Mouse (Mus musculus) adrenal gland, adult 8-10 months (tissue): ENCODE measurements around the gene Dstyk. TPM values are rescaled to one million over a fixed set of nuclear protein-coding genes. Genes with fewer than 3 reads are reported as not detected.

Experiments used
- DNase-seq: peaks from one replicate; pipeline ENCODE4 v3.0.0; 2022
- total RNA-seq, 4 experiments: library from RNA; stranded (reverse); gene quantifications; 2 replicates each; pipeline ENCODE4 v1.2.4; 2022

Dstyk gene
- total RNA-seq, result 10 to 100 TPM; 24.4 to 39.9 (median 31.1) TPM

- peak; percentile 93 for DNase-seq
These were observed at the start of gene Dstyk for GRCm38 (mm10) chr1:132417319-132418251. TSS of gene Dstyk (plus strand) at chr1:132417555.

DNA sequence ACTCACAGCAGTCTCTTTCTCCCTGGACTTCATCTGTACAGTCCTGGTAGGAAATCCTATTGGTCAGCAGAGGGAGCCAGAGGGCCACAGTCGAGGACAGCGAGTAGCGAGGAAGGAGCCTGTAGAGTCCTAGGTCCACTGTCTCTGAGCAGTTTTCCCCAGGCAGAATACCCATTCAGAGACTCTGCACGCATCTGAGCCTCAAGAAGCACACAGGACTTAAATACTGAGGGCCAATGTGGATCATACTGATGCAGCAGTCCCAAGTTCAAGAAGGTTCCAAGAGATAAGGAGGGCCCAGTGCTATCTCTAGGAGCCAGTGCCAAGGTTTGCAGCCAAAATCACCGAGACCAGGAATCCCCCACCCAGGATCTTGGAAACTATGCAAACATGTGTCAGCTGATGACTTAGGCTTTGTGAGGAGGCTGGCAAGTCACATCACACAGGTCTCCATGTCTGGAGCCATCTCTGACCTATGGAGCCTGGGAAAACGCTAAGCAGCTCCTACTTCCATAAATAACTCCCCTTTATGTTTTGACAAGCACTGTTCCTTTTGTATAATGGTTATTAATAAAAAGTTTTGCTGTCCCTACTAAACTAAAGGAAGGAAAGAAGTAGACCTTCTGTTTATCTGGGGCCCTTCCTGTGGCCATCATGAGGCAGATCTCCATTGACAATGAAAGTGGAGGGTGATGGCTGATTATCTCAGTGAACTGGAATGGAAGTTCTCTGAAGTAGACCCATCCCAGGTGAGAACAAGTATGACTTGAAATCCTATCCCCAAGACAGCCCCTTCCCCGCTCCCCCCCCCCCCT, 49.5 kb upstream of the Dstyk start:
- DNase-seq, result peak; percentile 74

GRCm38 (mm10) chr1:132370681-132371173, 46.6 kb upstream of the Dstyk start:
- DNase-seq, result no peak

DNA sequence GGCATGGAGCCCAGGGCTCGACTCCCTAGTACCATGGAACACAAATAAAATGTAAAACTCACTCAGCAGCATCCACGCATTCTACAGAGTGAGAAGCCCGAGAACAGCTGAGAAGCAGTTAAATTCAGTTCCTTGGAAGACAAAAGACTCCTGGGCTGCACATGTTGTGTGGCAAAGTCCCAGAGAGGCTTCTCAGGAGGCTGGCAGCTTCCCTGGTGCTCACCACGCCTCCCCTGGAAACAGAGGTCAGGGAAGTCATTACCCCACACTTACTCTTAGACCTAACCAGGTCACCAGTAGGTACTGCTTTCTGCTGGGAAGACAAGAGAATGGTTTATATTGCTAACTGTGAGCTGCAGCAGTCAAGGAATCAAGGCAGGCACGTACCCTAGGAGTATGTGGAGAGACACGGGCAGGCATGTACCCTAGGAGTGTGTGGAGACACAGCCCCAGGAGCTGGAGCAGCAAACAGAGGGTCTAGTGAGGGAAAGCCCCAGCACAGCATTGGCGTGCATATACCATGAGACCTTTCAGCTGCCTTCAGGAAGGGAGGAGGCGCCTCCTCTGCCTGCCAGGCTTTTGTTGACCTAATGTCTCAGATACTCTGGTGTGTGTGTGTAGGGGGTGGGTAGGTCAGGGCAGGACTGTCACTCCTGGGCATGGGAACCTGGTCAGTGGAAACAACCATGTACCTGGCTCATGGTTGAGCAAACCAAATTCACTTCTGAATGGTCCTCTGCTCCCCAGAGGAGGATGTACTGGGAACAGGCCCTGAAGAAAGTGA, 45.9 kb upstream of the Dstyk start:
- no peak for DNase-seq

- DNase-seq, result no peak
These were observed 45.0 kb upstream of the Dstyk start for GRCm38 (mm10) chr1:132372354-132372753.

DNA sequence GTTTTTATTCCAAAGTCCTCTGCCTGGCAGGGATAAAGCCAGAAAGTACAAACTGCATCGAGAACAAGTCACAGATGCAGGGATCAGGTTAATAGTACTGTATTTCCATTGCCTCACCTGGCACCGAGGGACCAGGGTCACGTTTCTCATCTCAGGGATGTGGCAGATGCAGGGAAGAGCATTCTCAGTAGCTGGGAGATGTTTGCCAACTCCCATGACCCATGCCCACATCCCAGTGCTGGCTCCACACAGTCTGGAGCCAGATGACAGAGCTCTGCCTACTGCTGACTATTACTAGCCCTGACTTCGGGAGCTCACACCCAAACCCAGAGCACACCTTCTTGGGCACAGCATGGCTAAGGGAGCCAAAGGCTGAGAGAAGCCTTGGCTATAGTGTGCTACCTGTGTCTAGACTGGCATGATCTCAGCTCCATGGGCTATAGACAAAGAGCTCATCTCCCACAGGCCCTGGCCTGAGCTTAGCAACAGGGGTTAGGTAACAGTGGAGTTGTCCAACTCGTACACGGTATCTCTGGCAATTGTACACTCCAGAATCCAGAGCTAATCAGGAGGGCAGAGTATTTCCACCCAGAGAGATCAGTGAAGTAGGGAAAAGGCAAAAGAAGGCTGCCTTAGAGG, 44.3 kb upstream of the Dstyk start:
- no peak for DNase-seq

GRCm38 (mm10) chr1:132374140-132374872, 43.0 kb upstream of the Dstyk start:
- no peak for DNase-seq

GRCm38 (mm10) chr1:132374873-132375244, 42.5 kb upstream of the Dstyk start:
- no peak for DNase-seq

- no peak for DNase-seq
These were observed 42.1 kb upstream of the Dstyk start for GRCm38 (mm10) chr1:132375256-132375655.

DNA sequence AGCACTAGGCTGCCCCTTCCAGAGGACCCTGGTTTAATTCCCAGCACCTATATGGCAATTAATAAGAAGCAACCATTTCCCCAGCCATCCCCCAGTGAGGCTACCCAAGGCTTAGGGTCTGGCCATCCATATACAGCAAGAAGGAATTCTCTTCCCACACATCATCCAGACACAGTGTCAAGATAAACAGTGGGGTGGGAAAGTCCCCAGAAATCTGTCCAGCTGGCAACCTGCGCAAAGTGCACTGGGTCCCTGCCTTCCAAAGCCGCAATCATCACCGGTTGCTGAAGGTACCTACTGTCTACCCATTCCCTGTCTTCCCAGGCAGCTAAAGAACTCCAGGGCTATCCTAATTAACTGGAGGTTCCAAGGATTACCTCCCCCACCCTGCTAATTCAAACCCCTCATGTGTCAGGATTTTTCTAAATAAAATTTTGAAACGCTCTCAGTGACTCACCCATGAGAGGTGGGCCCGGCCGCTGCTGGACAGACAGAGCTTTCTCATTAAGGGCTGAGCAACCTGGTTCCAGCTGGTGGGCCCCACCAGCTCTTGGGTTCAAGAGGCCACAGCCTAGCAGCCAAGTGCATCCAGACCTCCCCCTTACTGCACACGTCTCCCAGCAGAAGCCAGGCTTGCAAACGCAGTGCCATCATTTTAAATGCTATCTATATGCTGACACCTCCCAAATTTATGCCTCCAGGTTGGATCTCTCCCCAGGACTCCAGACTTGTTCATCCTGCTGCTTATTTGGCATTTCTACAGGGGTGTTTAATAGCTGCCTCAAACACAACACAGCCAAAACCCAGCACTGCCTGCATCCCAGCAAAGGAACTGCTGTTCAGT, 40.9 kb upstream of the Dstyk start:
- DNase-seq, result no peak

- no peak for DNase-seq
These were observed 40.3 kb upstream of the Dstyk start for GRCm38 (mm10) chr1:132377055-132377365.

GRCm38 (mm10) chr1:132377811-132378210, 39.5 kb upstream of the Dstyk start:
- DNase-seq, result no peak

GRCm38 (mm10) chr1:132380550-132381100, 36.7 kb upstream of the Dstyk start:
- no peak for DNase-seq

DNA sequence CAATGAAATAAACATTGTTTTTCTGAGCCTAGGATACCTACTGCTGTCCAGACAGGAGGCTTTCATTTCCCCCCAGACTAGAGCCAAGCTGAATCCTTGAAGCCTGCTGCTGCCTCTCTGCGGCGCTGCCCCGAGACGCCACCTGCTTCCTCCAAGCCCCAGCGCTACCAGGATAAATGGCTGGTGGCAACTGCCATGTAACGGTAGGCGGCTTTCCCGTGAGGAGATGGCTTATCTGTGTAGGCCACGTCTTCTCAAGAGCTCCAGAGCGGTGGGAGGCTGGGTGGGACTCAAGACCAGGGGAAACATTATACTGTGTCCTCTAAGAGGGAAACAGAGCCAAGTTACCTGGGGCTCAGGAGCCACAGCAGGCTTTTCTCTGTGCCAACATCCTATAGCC, 35.4 kb upstream of the Dstyk start:
- no peak for DNase-seq

- no peak for DNase-seq
These were observed 33.3 kb upstream of the Dstyk start for GRCm38 (mm10) chr1:132384001-132384554.

DNA sequence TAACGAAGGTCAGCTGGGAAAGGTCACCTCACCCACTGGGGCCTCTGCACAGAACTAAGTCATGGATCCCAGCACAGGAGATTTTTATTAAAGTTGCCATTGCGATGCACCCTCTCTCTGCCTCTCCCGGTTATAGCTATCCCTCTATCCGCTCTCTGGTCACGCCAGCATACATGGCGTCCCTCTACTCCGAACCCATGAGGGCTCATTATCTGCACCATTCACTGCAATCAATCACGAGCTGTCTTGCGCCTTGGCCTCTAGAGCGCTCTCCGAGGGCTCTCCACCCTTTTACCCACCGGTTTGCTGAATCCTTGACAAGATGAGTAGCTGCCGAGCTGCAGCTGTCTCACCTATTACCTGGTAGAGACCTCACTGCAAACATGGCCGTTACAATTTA, 32.1 kb upstream of the Dstyk start:
- DNase-seq, result no peak

- no peak for DNase-seq
These were observed 31.6 kb upstream of the Dstyk start for GRCm38 (mm10) chr1:132385711-132386110.

GRCm38 (mm10) chr1:132386266-132386665, 31.1 kb upstream of the Dstyk start:
- no peak for DNase-seq

DNA sequence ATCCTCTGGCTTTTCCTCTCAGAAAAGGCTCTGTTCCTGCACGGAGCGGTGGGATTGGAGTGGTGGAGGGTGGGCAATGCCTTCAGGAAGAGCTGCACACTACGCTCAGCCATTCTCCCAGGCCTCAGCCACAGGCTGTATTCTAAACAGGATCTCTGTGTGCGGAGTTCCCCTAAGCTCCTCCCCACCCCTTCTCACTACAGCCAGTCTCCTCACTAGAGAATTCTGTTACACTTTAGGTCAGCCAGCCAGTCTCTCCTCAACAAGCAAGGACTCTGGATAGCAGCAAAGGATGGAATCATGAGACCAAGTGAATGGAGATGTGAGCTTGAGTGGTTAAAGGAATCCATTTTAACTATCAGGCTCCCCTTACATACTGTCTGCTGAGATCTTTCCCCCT, 29.4 kb upstream of the Dstyk start:
- no peak for DNase-seq
